Mouse (Mus musculus) embryo, embryonic 11 days (tissue): ENCODE results near the gene Smchd1.
"Not testable (repeated sequence)": the region's sequence is repeated elsewhere in the genome, so short reads cannot be mapped to it uniquely, and the experiment has no call there.

Experiments
- DNase-seq: peaks from one replicate; pipeline ENCODE4 v3.0.0-alpha.2; 2015

The Smchd1 gene

DNA sequence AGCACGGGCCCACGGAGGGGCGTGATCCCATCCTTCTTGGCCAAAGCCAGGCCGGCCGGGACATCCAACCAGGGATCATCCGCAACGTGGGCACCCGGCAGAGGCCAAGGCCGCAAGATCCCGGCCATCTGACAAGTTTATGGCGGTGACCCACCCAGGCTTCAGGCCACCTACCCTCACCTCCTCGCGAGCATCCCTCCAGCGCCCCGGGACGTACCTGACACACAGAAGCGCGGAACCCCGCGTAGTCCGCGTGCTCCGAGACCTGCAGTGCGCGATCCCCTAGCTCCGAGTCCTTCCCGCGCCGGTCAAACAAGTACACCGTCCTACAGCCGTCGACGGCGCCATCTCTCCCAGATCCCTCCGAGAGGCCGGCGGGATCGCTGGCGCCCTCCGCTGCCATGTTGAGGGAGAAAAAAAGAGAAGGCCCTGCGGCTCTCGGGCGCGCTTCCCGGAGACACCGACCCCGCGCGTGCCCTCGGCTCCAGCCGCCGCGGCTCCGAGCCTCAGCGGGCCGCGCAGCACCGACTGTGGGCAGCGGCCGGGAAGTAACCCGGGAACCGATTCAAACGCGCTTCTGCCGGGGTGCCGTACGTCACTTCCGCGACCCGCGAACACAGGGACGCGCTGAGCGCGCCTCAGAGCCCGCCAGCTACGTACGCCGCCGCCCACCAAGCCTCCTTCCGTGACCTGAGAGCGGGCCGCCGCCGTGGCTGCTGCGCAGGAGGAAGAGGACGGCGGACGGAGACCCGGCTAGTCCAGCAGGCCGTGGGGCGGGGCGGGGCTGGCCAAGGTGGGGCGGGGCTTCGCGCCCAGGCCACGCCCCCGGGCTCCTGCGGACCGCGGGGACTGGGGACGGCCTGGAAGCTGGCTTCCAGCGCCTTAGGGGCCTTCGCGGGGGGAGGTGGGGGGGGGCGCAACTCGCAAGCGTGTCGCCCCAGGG, at the start of gene Smchd1:
Smchd1 (minus strand) TSS at position 582 of the 943 bp plus-strand sequence.
- DNase-seq = peak; percentile 95

DNA sequence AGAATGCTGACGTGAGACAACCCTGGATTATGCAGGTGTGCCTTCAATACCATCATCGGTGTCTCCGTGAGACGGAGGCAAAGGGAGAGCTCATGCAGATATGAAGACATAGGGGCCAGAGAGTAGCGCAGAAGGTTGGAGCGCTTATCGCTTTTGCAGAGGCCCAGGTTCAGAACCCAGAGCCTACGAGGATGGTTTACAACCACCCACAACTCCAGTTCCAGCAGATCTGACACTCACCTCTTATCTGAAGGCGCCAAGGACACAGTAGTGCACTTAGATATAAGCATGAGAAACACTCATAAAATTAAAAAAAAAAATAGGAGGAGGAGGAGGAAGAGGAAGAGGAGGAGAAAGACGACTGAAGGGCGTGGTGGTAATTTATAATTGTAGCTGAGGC, 35.2 kb upstream of the Smchd1 start:
- DNase-seq = no peak

DNA sequence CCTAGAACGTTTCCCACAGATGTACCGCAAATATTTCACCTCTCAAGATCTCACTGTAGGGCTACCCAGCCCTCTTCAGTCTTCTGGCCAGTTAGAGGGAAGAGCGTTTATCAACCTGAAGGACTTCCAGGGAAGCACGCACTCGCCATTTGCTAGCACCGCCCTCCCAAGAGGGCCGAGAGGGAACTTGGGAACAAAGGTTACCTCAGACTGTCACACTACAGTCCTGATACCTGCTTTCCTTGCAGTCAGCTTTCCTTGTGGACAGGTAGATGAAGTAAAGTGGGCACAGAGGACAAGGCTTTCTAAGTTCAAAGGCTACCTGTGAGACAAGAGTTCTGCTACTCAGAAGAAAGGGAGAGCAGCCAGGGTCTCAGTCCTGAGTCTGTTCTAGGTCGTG, 31.7 kb upstream of the Smchd1 start:
- no peak for DNase-seq

DNA sequence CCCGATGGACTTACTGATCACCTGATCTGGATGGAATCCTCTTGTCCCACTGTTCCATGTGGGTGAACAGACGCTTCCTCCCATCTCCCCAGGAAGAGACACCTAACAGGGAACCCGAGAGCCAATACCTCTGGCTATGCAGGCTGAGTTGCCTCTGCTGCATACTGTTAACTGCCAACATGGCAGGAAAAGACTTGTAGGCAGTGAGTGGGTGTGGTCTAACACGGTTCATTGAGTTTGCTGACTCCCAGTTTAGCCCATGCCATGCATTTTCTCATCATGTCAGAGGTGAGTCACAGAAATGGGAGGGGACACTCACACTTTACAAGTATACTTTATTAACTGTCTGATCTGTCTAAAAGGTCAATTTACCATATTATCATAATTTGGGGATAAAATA, 20.6 kb upstream of the Smchd1 start:
- DNase-seq = no peak

DNA sequence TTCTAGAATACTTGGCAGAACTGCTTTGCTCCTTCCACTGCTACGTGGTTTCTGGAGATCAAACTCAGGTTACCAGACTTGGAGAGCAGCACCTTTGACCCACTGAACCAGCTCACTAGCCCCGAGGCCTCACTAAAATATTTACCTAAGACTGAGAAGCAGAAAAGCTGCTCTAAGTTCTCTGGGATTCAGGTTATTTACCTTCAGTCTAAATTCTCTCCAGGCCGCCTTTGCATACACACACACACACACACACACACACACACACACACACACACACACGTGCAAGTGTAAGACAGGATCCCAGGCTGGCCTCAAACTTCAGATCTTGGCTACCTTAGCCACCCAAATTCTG, 16.2 kb upstream of the Smchd1 start:
- no peak for DNase-seq

DNA sequence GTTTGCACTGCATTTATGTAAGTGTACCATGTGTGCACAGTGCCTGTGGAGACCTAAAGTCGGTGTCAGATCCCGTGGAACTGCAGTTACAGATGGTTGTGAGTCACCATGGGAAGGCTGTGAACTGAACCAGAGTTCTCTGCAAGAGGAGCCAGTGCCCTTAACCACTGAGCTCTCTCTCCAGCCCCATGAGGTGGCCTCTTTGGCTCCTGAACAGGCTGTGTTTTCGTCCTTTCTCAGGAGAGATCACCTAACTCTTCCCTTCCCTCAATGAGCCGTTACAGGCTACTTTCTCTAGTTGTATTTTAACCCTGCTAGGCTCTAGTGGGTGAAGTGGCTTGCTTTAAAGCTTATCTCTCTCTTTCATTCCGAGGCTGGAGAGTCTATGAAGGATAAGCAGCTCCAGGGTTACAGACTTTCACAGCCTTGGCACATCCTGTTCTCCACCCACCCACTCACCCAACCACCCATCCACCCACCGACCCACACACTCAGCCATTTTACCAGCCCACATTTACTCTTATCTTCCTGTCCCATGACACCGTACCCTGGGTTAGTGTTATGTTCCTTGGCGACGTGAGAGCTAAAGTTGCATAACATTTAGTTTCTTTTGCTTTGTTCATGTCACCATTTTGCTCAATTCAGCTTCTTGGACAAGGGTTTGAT, 15.7 kb upstream of the Smchd1 start:
- no peak for DNase-seq

DNA sequence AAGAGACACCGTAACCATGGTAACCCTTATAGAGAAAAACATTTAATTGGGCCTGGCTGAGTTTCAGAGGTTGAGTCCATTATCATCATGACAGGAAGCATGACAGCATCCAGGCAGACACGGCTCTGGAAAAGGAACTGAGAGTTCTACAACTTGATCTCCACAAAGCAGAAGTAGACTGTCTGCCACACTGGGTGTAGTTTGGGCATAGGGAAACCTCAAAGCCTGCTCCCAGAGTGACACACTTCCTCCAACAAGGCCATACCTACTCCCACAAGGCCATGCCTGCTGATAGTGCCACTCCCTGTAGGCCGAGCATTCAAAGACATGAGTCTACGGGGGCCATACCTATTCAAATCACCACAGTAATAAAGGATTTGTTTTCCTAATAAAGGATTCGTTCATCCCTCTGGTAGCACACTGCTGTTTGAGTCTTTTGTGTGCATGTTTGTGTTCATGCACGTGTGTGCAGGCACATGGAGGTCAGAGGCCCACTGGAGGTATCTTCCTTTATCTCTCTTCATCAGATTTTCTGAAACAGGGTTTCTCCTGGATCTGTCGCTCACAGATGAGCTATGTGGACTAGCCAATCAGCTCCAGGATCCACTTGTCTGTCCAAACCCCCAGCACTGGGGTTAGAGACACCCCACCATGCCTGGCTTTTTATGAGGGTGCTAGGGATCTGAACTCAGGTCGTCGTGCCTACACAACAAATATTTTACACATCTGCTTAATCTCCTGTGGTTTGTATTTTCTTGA, 14.7 kb upstream of the Smchd1 start:
- DNase-seq = no peak

DNA sequence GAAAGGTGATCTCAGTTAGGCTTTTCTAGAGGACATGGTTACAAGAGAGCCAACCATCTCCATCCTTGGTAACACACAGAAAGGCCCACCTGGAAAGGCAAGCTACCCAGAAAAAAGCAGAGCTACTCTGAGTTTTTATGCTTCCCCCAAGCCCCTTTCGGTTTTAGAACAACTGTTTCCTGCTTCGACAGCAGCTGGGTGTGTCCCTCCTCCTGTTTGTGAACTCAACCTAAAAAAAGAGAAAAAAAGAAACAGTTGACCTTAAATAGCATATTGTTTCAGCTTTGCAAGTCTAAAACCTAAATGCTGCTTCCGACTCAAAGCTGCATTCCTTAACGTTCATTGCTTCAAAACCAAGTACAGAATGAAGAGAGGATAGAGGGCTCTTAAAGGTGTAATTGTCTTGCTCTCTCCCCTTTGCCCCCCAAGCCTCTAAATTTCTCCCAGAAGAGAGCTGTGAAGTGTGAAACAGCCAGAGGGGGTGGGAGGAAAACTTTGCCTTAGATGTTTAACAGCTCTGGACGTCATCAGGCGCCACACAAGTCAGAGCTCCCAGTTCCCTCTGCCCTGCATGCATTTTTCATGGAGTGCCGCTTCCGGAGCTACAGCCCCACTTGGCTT, 11.2 kb upstream of the Smchd1 start:
- DNase-seq = peak; percentile 15

DNA sequence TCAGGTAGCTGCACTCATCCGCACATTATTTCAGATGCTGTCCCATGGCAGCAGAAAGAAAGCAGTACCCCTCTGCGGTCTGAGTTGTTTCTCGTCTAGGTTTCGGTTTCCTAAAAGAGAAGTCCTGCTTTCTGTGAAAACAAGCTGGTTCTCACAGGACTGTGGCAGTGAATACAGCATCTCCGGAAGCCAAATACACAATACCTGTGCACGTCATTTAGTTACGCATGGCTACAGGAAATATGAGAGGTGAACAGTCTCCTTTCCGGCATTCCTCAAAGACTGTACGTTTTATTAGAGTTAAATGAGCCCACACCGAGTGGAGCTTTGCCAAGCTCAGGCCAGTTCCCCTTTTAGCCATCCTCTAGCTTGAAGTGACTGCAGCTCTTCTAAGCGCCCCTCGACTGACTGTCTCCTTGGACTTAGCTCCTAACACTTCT, 10.7 kb upstream of the Smchd1 start:
- no peak for DNase-seq

DNA sequence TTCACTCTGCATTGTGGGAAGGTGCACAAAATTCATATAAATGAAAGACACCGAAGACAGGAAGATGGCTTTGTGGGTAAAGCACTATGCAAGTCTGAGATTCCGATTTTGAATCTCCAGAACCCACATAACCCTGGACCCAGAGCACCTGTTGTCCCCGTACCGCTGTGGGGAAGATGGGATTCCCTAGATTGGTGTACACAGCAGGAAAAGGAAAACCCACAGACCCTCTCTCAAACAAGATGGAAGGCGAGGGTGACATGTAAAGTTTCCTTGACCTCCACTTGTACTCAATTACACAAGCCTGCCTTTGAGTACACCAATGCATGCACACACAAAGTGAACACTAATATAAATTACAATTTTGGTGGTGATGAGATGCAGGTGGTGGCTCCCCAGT, 9.6 kb upstream of the Smchd1 start:
- DNase-seq = no peak

DNA sequence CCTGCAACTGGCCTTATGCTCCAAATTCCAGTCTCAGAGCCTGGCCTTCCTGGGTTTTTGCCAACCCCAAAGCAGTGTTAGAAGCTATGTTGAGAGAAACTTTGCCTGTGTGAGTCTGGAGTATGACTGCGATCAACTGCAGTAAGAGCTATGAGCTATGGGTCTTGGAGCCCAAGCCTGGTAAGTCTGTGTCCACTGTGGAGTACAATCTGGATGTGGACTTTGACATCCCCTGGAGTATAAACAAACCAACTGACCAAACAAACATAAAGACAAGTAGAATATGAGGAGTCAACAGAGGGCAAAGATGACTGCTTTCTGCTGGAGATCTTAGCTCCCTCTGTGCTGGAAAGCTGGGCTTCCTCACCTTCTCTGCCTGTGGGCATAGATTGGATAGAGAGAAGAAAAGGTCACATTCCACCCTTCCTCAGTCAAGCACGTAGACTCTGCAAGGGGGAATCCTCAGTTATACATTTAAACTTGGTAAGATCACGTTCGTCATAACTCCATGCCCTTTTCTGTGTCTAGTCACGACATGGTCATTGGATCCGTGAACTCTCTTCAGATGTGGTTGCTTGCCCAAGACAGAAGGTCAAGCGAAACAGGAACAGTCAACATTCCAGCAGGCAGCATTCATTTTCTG, 8.4 kb upstream of the Smchd1 start:
- no peak for DNase-seq

DNA sequence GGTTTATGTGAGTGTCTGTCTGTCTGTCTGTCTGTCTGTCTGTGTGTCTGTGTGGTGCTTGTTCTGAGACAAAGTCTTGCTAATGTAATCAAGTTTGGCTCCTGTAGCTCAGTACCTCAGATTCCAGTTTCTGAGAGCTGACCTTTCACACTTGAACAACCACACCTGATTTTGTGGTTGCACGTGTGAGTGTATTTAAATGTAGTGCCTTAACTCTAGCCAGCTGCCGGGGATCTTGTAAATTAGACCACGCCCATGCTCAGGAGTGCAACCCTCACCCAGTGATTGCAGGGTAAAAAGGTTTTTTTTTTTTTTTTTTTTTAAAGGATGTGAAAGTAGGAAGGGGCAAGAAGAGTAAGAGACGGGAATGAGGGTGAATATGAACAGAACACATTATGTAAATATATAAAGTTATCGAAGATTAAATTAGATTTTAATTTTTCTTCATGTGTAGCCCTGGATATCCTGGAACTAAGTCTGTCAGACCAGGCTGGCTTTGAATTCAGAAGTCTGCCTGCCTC, 4.3 kb upstream of the Smchd1 start:
- DNase-seq = no peak

DNA sequence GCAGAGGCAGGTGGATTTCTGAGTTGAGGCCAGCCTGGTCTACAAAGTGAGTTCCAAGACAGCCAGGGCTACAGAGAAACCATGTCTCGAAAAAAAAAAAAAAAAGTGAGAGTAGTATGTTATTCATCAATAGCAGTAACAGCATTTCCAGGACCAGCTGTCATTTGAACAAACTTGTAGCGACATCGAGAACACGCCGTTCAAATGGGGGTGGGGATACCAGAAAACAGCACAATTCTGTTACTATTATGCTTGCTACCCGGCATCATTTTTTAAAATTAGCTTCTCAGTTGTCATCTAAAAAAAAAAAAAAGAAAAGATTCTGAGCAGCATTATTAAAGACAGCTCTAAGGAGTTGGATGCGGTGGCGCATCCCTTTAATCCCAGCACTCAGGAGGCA, 2.3 kb upstream of the Smchd1 start:
- no peak for DNase-seq

DNA sequence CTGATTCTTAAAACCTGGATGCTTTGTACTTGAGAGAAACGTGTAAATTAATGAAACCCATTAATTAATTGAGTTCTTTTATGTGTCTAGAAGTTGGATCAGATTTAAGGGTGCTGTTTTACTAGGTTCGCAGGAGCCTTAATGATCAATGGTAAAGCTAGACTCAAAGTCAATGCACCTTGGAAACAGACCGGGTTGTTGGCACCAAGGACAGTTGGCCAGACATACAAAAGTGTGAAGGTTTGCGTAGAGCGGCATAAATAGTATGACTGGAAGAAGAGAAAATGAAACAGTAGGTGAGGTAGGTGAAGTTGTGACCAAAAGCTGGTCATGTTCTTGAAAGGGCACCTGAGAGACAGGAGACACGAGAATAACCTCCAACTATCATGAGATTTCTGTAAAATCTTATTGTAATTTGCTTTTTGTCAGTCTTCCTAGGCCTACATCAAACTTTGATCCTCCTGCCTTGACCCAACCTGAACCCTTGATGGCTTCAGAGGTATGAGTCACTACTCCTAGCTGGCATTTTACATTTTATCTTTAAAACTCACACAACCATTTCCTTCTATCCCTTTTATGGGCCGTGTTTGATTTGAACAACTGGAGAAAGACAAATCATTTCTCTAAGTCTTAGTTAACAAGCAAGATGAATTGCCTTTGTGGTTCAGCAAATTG, 1.3 kb upstream of the Smchd1 start:
- no peak for DNase-seq

DNA sequence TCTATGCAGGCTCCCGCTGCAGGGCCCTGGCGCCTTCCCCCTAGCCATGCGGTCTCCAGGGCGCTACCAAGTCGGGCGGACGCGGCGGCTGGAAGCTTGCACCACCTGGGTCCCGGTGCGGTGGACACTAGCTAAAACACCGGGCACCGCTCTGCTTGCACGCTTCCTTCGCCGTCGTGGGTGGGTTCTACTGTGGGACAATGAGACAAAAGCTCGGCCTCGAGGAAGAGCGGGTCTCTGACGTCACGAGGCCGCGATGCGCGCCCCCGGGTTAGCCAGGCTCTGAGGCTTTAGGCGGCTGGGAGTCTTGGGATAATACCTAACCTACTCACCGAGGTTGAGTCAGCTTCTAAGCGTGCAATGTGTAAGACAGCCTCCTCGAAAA, 554 bp upstream of the Smchd1 start:
- peak; percentile 90 for DNase-seq

DNA sequence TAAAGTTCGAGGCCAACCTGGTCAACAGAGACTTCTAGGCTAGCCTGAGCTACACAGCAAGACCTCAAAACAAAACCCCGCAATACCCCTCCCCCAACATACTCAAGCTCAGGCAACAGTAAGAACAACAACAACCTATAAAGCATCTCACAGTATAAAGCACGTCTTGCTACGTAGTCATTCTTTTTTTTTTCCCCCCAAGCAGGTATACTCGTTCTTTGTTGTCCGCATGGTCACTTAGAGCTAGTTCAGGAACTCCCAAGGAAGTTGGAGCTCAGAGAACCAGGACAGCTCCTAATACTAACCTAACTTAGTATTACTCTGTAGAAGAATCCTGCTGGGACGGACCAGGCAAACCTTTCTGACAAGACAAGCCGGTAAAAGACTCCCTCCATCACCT, 1.0 kb downstream of the Smchd1 start:
- peak; percentile 17 for DNase-seq

DNA sequence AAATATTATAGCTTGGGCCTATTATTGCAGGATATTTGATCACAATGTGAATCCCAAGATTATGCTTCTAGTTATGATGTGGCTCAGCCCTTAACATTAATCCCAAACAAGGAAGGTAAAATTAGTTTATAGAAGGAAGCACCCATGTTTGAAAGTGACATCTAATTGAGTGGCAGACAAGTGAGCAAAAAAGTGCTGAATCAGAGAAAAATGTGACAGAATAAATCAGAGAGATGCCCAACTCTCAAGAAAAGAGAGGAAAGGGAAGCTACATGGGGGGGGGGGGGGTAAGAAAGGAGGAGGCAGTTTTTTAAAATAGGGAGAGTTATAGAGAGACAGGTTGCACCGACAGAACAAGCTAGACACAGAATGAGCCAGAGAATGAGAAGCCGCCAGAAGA, 3.9 kb downstream of the Smchd1 start:
- no peak for DNase-seq

DNA sequence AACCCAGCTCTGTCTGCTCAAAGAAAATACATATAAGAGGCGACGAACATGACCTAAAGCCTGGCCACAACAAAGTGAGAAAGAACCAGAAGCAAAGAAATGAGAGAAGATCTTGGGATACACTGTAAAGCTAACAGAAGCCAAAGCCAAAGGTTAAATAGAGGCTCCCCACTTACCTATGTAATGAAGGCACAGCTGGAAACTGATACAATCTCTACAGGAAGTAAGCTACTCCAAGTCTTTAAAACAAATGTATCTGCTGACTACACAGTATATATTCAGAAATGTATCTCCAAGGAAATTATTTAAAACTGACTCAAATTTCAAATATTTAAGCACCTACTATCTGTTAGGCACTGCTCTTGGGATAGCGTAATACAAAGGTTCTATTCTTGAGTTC, 14.8 kb downstream of the Smchd1 start:
- no peak for DNase-seq

DNA sequence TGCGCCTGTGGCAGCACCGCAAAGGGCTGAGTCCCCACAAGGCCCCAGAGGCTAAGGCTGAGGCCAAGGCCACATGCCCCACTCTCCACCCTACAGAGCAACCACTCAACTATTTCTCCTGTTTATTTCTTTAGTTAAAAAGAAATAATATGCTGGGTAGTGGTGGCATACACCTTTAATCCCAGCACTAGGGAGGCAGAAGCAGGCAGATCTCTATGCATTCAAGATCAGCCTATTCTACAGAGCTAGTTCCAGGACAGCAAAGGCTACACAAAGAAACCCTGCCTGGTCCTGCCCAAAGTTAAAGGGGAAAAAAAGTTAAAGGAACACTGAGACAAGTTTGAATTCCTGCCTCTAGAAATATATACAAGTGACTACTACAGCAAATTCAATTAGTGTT, 15.3 kb downstream of the Smchd1 start, which contains the start of gene Gm4707:
Gm4707 (minus strand) TSS at position 101 of the 400 bp plus-strand sequence.
- no peak for DNase-seq

DNA sequence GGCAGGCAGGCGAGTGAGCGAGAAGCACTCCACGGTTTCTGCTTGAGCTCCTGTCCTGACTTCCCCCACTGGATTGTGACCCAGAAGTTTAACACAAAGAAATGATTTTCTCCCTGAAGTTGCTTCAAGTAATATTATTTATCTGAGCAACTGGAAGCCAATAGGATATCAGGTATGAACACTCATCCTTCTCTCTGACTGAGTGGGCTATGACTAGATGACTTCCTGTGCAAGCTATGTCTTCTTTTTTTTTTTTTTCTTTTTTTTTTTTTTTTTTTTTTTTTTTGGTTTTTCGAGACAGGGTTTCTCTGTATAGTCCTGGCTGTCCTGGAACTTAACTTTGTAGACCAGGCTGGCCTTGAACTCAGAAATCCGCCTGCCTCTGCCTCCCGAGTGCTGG, 17.8 kb downstream of the Smchd1 start:
- not testable (repeated sequence) for DNase-seq

DNA sequence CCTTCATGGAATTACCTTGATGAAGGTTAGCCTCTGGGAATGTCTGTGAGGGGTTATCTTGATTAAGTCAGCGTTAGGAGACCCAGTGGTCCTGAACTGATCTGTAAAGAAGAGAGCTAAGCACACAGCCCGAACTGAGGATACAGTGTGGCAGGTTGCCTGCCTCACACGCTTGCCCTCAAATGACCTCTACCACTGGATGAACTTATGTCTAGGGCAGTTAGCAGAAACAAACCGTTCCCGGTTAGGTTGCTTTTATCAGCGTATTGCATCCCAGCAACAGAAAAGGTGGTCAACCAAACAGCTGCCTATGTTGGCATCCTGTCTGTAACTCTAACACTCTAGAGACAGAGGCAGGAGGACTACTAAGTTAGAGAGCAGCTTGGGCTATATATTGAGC, 30.0 kb downstream of the Smchd1 start:
- DNase-seq = no peak

DNA sequence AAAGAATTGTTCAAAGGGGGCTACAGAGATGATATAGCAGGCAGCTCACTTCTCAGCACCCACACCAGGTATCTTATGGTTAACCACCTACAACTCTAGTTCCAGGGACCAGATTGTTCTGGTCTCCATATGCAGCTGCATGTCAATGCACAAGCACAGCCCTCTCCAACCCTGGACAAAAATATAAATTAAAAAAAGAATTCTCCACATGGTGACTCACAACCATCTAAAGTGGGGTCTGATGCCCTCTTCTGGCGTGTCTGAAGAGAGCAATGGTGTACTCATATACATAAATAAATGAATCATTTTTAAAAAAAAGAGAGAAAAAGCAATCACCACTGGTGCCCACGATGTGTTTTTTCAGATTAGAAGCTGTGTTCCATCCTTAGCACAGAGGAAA, 30.4 kb downstream of the Smchd1 start:
- DNase-seq = no peak
